Mouse (Mus musculus): Measurements from ENCODE around the gene Trank1. TPM values are rescaled to one million over a fixed set of nuclear protein-coding genes. Genes with fewer than 3 reads are reported as not detected.

Trank1 gene
- total RNA-seq, 2 experiments from 2014 or later = 0.23 to 0.24 TPM

GRCm38 (mm10) chr9:111363656-111364055 lies 52.1 kb downstream of the Trank1 start:
- intact Hi-C loops (cut with DNase I; ENCODE audit: low total_unique reads) = no loop called here

GRCm38 (mm10) chr9:111367713-111368112 lies 56.2 kb downstream of the Trank1 start:
- no peak for DNase-seq
- intact Hi-C loops (cut with DNase I; ENCODE audit: low total_unique reads) = no loop called here

More at GRCm38 (mm10) chr9:111363656-111364055, 52.1 kb downstream of the Trank1 start:
- DNase-seq = no peak

- DNase-seq = peak; percentile 20
- intact Hi-C loops (cut with DNase I; ENCODE audit: low total_unique reads) = no loop called here
These were observed 60.5 kb downstream of the Trank1 start for GRCm38 (mm10) chr9:111372079-111372478.

GRCm38 (mm10) chr9:111377868-111378267 lies 66.3 kb downstream of the Trank1 start:
- DNase-seq = no peak
- intact Hi-C loops (cut with DNase I; ENCODE audit: low total_unique reads) = no loop called here

- DNase-seq = no peak
- intact Hi-C loops (cut with DNase I; ENCODE audit: low total_unique reads) = no loop called here
These were observed 69.8 kb downstream of the Trank1 start for GRCm38 (mm10) chr9:111381056-111382025.

GRCm38 (mm10) chr9:111382469-111382868 lies 70.9 kb downstream of the Trank1 start:
- intact Hi-C loops (cut with DNase I; ENCODE audit: low total_unique reads) = no loop called here
- no peak for DNase-seq

GRCm38 (mm10) chr9:111383046-111383445 lies 71.5 kb downstream of the Trank1 start:
- no peak for DNase-seq
- intact Hi-C loops (cut with DNase I; ENCODE audit: low total_unique reads) = no loop called here

GRCm38 (mm10) chr9:111383756-111384155 lies 72.2 kb downstream of the Trank1 start:
- no peak for DNase-seq

GRCm38 (mm10) chr9:111385526-111386491 lies 74.3 kb downstream of the Trank1 start:
- DNase-seq = no peak
- intact Hi-C loops (cut with DNase I; ENCODE audit: low total_unique reads) = no loop called here

More at GRCm38 (mm10) chr9:111383756-111384155, 72.2 kb downstream of the Trank1 start:
- intact Hi-C loops (cut with DNase I; ENCODE audit: low total_unique reads) = no loop called here

- DNase-seq = no peak
- intact Hi-C loops (cut with DNase I; ENCODE audit: low total_unique reads) = no loop called here
These were observed 75.0 kb downstream of the Trank1 start for GRCm38 (mm10) chr9:111386569-111386968.

GRCm38 (mm10) chr9:111387576-111387975 lies 76.0 kb downstream of the Trank1 start:
- intact Hi-C loops (cut with DNase I; ENCODE audit: low total_unique reads) = no loop called here
- DNase-seq = no peak

- no peak for DNase-seq
- intact Hi-C loops (cut with DNase I; ENCODE audit: low total_unique reads) = no loop called here
These were observed 78.5 kb downstream of the Trank1 start for GRCm38 (mm10) chr9:111390016-111390415.

GRCm38 (mm10) chr9:111391036-111391435 lies 79.5 kb downstream of the Trank1 start:
- DNase-seq = no peak
- intact Hi-C loops (cut with DNase I; ENCODE audit: low total_unique reads) = no loop called here

GRCm38 (mm10) chr9:111391926-111392442 lies 80.4 kb downstream of the Trank1 start:
- intact Hi-C loops (cut with DNase I; ENCODE audit: low total_unique reads) = no loop called here
- DNase-seq = no peak

GRCm38 (mm10) chr9:111395265-111395664 lies 83.7 kb downstream of the Trank1 start:
- intact Hi-C loops (cut with DNase I; ENCODE audit: low total_unique reads) = no loop called here
- no peak for DNase-seq

- no peak for DNase-seq
- intact Hi-C loops (cut with DNase I; ENCODE audit: low total_unique reads) = no loop called here
These were observed 86.5 kb downstream of the Trank1 start for GRCm38 (mm10) chr9:111398059-111398458.

GRCm38 (mm10) chr9:111400089-111400488 lies 88.5 kb downstream of the Trank1 start:
- intact Hi-C loops (cut with DNase I; ENCODE audit: low total_unique reads) = no loop called here
- DNase-seq = no peak

GRCm38 (mm10) chr9:111403159-111403558 lies 91.6 kb downstream of the Trank1 start:
- intact Hi-C loops (cut with DNase I; ENCODE audit: low total_unique reads) = no loop called here
- no peak for DNase-seq

- intact Hi-C loops (cut with DNase I; ENCODE audit: low total_unique reads) = no loop called here
- DNase-seq = no peak
These were observed 93.0 kb downstream of the Trank1 start for GRCm38 (mm10) chr9:111404346-111405079.
